Mouse (Mus musculus) heart, postnatal 0 days (tissue): ENCODE data around the gene Ifna1.

ENCODE experiments used
- CTCF ChIP-seq: IDR thresholded peaks from 2 replicates; pipeline ENCODE4 v1.5.1; 2016; ENCODE audit warnings: antibody characterized with exemption, control low read depth, low read depth
- EP300 ChIP-seq: IDR thresholded peaks from 2 replicates; pipeline ENCODE4 v1.6.1; 2016; ENCODE audit warnings: antibody characterized with exemption, low read depth

DNA sequence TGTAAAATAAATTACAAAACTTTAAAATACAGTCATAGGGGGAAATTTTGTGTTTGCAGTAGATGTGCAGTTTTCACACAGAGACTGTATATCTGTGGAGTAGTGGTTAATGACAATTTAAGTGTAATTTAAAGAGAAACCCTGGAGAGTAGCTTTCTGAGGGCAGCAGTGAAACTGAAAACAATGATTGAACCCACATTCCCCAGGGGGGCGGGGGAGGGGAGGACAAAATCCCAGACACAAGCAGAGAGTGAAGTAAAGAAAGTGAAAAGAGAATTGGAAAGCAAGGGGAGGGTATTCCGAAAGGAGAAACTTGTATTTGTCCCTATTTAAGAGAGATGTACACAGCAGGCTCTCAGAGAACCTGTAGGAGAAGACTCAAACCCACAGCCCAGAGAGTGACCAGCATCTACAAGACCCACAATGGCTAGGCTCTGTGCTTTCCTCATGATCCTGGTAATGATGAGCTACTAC is 8.4 kb upstream of the Ifna1 start, which contains the start of gene Ifna4:
- TF ChIP-seq CTCF: no peak
- TF ChIP-seq EP300: no peak
